Mouse (Mus musculus) CD8-positive naive resting alpha-beta T cell, adult 2 months (primary cell): Measurements from ENCODE around the gene Kcnip1.

Experiments
- DNase-seq, 2 experiments: peaks; one replicate each; pipeline ENCODE4 v3.0.0; 2022; ENCODE audit warnings: low read depth in 2 of 2, low spot score in 2 of 2

Kcnip1 gene

DNA sequence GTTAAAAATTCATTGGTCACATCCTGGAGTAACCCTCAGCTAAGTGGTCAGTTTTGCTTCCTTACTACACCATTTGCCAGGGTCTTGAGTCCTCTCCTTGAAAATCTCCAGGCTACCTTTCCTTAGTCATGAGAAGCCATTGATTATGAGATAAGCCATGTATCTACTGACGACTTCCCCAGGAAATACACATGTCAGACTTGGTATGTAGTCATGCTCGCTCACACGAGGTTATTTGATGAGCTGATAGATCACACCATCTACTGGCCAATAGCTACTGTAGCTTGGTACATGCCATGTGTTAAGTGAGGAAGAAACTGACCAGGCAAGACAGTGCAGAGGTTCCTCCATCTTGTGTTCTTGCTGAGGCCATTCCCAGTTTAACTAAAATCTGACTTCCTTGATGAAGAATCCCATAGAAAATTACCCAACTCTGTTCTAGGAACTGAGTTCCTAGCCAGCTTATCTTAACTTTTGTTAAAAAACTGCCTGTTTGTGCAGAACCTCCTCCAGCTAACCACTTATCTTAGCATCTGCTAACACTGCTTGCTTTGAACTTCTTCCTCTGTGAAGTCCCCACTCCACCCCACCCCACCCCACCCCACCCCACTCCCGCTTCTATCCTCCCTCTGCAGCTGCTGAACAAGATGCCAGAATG is 53.4 kb downstream of the Kcnip1 start:
- peak in 1 of 2 experiments; percentile 27 for DNase-seq

- peak; percentile 72 to 77 for DNase-seq
Observed at GRCm38 (mm10) chr11:33938561-33939274, 54.2 kb downstream of the Kcnip1 start.

DNA sequence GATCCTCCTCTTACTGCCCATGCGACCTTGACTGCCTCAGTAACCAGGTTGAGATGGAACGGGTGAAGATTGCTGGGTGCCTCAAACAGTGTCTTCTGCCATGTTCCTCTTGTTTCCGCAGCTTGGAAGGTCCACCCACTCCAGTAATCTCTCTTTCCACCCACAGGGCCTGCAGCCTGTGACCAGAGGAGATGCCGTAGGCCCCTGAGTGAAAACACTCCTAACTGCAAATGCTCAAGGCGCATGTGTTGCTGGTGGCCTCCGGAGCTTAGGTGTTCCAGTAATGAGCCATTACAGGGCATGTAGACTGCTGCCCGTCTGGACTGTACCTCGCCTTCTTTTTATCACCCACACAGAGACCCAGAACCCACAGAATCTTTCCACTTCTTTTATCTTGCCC is 55.3 kb downstream of the Kcnip1 start:
- no peak for DNase-seq

GRCm38 (mm10) chr11:33934286-33934685 is 58.7 kb downstream of the Kcnip1 start:
- DNase-seq: peak; percentile 39 to 48

- peak in 1 of 2 experiments; percentile 23 for DNase-seq
Observed at GRCm38 (mm10) chr11:33932386-33933111, 60.4 kb downstream of the Kcnip1 start.

- DNase-seq: peak; percentile 45 to 65
Observed at GRCm38 (mm10) chr11:33931836-33932385, 61.0 kb downstream of the Kcnip1 start.

GRCm38 (mm10) chr11:33929412-33929811 is 63.5 kb downstream of the Kcnip1 start:
- DNase-seq: no peak

DNA sequence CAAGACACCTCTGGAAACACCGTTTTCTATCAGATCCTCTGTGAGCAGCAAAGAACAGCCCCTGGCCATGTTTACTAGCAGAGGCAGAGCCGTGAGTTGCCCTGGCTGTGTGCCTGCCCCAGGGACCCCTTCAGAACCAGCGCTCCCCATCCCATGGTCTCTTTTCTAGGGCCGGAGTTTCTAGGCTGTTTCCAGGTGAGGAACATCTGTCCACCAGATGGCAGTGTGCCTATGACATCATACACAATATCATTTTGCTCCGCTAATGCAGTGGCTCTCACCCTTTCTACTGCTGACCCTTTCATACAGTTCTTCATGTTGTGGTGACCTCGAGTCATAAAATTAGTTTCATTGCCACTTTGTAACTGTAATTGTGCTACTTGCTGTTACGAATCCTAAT is 64.3 kb downstream of the Kcnip1 start:
- peak; percentile 45 to 52 for DNase-seq

DNA sequence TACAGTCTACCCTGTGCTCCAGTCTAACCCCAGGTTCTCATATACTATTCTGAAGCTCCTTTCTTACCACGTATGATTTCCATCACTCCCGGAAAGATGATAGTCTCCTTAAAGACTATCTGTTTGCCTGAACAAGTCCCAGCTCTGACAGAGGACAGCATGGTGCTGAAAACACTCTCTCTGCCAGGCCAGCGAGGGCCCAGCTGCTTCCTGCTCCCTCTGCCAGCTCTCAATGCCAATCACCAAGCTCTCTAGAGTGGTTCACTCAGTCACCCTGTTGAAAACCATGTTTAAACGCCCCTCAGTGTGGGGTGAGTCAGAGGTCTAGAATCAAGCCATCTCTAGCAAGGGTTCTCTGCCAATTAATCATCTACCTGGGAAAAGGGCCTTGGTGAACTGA is 65.1 kb downstream of the Kcnip1 start:
- DNase-seq: no peak

DNA sequence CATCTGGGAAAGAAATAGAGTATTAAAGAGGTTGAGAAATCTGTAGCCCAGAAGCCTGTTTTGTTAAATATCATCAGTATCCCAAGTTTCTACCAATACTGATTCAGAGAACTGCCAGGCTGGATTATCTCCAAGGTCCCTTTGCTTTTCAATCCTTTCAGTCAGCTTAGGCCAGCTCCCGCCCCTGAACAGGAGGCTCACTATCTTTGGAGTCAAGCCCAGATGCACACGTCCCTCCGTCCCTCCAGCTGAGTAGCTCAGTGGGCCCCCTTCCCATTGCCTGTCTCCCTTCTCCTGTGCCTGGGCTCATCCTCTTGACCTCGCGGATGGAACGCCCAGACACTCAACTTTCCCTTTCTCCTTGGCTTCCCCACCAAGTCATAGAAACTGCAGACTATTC is 65.6 kb downstream of the Kcnip1 start:
- DNase-seq: no peak

- no peak for DNase-seq
Observed at GRCm38 (mm10) chr11:33926551-33926950, 66.4 kb downstream of the Kcnip1 start.

GRCm38 (mm10) chr11:33925778-33926177 is 67.2 kb downstream of the Kcnip1 start:
- no peak for DNase-seq

DNA sequence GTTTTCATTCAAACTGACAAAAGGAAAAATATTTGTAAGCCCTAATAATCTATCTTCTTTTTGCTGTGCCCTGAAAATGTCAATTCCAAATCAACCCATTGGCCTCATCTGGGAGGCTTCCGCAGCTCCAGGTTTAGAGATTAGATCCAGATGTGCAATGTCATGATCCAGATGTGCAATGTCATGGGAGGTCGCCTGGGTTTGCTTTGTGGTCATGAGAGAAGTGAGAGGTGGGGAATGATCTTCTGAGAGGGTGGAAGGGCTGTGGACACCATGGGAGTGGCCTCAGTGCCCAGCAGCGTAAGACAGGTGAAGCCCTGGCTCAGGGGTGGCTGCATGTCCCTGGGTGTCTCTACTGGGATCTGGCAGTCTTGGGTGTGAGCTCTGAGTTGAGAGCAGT is 69.9 kb downstream of the Kcnip1 start:
- no peak for DNase-seq

DNA sequence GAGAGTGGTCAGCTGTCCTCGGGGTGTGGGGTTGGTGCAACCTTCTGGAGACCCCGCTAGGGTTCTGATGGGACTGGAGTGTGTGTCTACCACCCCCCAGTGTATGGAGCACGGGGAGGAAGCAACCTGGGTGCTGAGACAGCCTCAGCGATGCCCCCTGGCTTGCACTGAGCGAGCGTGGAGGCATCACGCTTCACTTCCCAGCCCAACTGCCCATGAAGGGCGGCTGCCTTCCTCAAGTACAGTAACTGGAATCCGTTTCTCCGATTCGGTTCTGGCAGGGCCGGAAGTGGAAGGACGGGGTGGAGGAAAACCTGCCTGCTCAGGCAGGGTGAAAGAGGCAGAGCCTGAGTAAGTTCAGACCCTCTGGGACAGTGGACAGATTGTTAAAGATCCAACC is 71.5 kb downstream of the Kcnip1 start:
- DNase-seq: no peak

DNA sequence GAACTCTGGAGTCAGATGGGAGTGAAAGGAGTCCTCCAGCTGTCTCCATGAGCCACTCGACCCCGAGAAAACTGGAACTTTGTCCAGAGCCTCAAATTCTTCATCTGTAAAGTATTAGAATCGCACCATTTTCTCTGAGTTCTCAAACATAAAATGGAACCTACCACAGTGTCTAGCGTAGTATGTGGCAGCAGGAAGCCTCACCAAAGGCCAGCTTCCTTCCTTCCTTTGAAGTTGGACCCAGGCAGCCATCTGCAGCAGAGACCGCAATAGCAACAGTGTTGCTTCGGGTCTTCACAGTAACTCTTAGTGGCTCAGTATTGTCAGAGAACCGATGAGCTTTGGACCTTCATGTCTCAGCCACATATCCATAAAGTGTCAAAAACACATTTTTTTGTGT is 73.1 kb downstream of the Kcnip1 start:
- peak in 1 of 2 experiments; percentile 19 for DNase-seq

- no peak for DNase-seq
Observed at GRCm38 (mm10) chr11:33918424-33918823, 74.5 kb downstream of the Kcnip1 start.

DNA sequence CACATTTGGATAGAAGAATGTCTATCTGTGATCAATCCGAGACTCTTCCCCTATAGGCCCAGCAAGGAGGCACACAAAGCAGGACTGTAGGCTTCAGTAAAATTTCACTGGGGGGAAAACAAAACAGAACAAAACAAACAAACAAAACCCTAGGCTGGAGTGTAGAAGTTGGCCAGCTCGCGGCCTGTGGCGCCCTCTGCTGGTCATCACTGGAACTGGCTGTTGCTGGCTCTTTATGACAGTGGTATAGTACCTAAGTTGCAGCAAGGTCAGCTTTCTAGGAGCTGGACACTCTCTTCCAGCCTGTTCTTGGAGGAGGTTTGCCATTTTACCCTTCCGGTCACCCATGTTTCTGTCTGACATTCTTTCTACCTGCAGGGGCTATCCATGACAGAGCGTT is 75.4 kb downstream of the Kcnip1 start:
- DNase-seq: peak; percentile 63 to 65

GRCm38 (mm10) chr11:33914216-33914615 is 78.7 kb downstream of the Kcnip1 start:
- DNase-seq: no peak

DNA sequence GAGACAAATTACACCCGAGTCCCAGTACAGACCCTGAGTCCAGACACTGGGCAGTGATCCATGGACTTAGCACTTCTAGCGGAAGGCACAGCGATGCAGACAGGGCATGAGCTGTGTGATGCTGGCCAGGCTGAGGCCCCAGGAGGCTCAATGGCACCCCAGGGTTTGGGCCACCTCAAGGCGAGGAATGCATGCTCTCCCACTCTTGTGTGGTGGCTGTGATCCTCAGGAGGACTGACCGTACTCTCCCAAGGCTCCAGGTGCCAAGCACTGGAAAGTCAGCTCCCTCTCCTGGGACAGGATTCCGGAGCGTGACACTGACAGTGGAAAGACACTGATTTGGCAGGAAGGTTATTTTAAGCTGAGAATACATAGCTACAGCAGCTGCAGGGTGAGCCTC is 79.9 kb downstream of the Kcnip1 start:
- DNase-seq: no peak

DNA sequence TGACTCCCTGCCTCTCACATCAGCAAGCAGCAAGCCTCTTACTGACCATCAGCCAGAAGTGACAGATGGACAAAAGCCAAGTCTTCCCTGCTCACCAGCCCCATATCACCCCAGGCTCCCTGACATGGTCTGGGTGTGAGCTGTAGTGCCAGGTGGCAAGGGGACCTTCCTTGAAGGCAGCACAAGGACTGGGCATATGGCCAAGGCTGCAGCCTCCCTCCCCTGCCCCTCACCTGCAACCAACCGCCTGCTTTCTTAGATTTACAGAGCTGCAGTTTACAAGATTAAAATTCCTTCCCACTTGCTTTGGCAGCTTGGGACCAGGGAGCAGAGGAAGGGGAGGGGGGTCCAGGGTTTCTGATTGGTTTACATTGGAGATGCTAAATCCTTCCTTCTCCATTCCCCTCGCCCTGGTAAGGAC is 80.8 kb downstream of the Kcnip1 start:
- DNase-seq: no peak

GRCm38 (mm10) chr11:33910982-33911381 is 82.0 kb downstream of the Kcnip1 start:
- no peak for DNase-seq
